Mouse (Mus musculus) olfactory bulb, adult 2 months (tissue): Measurements from ENCODE around the gene BC051665.

ENCODE experiments used
- CTCF ChIP-seq: fragments of 200-500 bp; IDR thresholded peaks from 2 replicates; pipeline ENCODE4 v1.5.1; 2012; ENCODE audit warnings: low read depth, mild to moderate bottlenecking, low read length, moderate library complexity; ENCODE audit not compliant: insufficient read depth
- POLR2A ChIP-seq: fragments of 200-500 bp; IDR thresholded peaks from 2 replicates; pipeline ENCODE4 v1.6.1; 2012; ENCODE audit warnings: mild to moderate bottlenecking, low read depth, low read length, moderate library complexity; ENCODE audit not compliant: insufficient read depth

DNA sequence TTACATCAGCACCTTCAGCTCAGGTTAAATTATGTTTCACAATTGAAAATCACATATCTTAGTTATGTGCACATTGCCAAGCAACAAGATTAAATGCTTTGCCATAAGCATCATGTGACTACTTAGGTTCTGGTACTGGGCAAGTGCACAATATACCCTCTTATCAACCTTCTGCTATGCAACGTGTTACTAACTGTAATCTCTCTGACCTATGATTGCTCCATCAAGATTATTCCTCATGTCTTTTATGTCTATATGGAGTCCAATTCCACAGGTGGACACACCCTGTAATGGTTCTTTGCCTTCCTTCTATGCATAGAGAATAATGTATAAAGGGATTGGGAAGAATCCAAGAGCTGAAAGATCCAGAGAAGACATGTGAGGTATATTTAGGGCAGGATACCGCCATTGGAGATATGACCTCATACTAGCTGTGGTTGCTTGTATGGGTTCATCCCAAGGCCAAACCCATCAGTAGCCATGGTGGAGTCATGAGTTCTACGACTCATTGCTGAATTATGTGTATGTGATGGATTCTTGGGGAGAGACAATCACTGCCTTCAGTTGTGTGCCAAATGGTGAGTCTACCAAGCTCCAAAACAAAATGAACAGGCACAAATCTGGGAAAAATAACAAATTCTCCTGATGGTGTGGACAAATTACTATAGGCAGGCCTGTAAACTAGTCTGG lies 34.5 kb upstream of the BC051665 start:
- no peak for TF ChIP-seq POLR2A
- no peak for TF ChIP-seq CTCF
